Mouse (Mus musculus) liver, adult 2 months (tissue): ENCODE measurements around the gene Ppm1h.

Source experiments
- CTCF ChIP-seq: fragments of 200-500 bp; IDR thresholded peaks from 2 replicates; pipeline ENCODE4 v1.5.1; 2011; ENCODE audit warnings: low read depth, low read length, control low read depth
- POLR2A ChIP-seq: fragments of 200-500 bp; IDR thresholded peaks from 2 replicates; pipeline ENCODE4 v1.6.1; 2011; ENCODE audit warnings: low read length, control low read depth; ENCODE audit not compliant: insufficient read depth; ENCODE audit errors: extremely low read depth

GRCm38 (mm10) chr10:122756879-122757530 lies 78.4 kb downstream of the Ppm1h start:
- TF ChIP-seq CTCF, result no peak
- no peak for TF ChIP-seq POLR2A
